Mouse (Mus musculus) forebrain, embryonic 14.5 days (tissue): ENCODE data around the gene Trub1. TPM values are rescaled to one million over a fixed set of nuclear protein-coding genes. Genes with fewer than 3 reads are reported as not detected.
A peak's percentile ranks its signal among the peaks of the same experiment; 100 is the strongest.

Source experiments
- ATAC-seq: fragments of 200-750 bp; cut with Nextera tagmentation; 2 replicates; pipeline ENCODE4 v1.8.0; 2017; ENCODE audit warnings: mild to moderate bottlenecking, moderate library complexity
- DNase-seq: peaks from one replicate; pipeline ENCODE4 v3.0.0-alpha.2; 2015; ENCODE audit warnings: low spot score
- H3K27ac ChIP-seq: fragments of 300-500 bp; sonication (generic); 2 replicates; pipeline ENCODE4 v1.5.1; 2014; ENCODE audit warnings: low read depth, mild to moderate bottlenecking, control low read depth, low read length, moderate library complexity
- H3K27me3 ChIP-seq: fragments of 300-500 bp; sonication (generic); replicated peaks from 2 replicates; pipeline ENCODE4 v1.6.1; 2014; ENCODE audit warnings: low read length, control low read depth, mixed read lengths; ENCODE audit not compliant: control insufficient read depth, insufficient read depth
- H3K36me3 ChIP-seq: fragments of 300-500 bp; sonication (generic); 2 replicates; pipeline ENCODE4 v1.6.1; 2014; ENCODE audit warnings: low read length, control low read depth; ENCODE audit not compliant: control insufficient read depth, insufficient read depth
- H3K4me1 ChIP-seq: fragments of 300-500 bp; sonication (generic); 2 replicates; pipeline ENCODE4 v1.6.1; 2014; ENCODE audit warnings: antibody characterized with exemption, low read length, control low read depth; ENCODE audit not compliant: control insufficient read depth, insufficient read depth
- H3K4me2 ChIP-seq: fragments of 300-500 bp; sonication (generic); 2 replicates; pipeline ENCODE4 v1.6.1; 2014; ENCODE audit warnings: mild to moderate bottlenecking, control low read depth, low read length
- H3K4me3 ChIP-seq: fragments of 300-500 bp; sonication (generic); 2 replicates; pipeline ENCODE4 v1.5.1; 2014; ENCODE audit warnings: low read depth, low read length, control low read depth
- H3K9ac ChIP-seq: fragments of 300-500 bp; sonication (generic); 2 replicates; pipeline ENCODE4 v1.6.1; 2014; ENCODE audit warnings: mild to moderate bottlenecking, low read length, control low read depth, moderate library complexity
- H3K9me3 ChIP-seq: fragments of 300-500 bp; sonication (generic); replicated peaks from 2 replicates; pipeline ENCODE4 v1.6.1; 2016; ENCODE audit warnings: low read length, control low read depth, mixed read lengths; ENCODE audit not compliant: control insufficient read depth
- WGBS: fragments of 180-500 bp; shearing (Covaris S2); extraction: QIAGEN DNeasy Blood & Tissue Kit; methylation state at CpG from one replicate; pipeline ENCODE4 v1.1.7; 2014; 5-methylcytosine and 5-hydroxymethylcytosine counted together
- polyA plus RNA-seq: library from polyadenylated mRNA; unstranded; fragments of >200 nt; fragmentation: Nextera tagmentation; extraction: Ambion mirVana; gene quantifications from 2 replicates; pipeline ENCODE4 v1.2.1, GENCODE M21; 2014

Trub1 gene
- polyA plus RNA-seq, 1 experiment from 2014 or later = 14.9 TPM

GRCm38 (mm10) chr19:57455286-57455960 is 2.7 kb downstream of the Trub1 start:
- Histone ChIP-seq H3K4me3 (no peak overlapping the region), H3K4me2 (no peak overlapping the region), H3K9ac (no peak overlapping the region), H3K36me3 (0 out of 2 replicates have a peak, but pooled peaks cover 7% of the 10 kb centered on the region), H3K27ac (no peak overlapping the region), H3K9me3 (no peaks in the 10 kb centered on the region), H3K27me3 (no peaks in the 10 kb centered on the region), H3K4me1 (peaks cover 11% of the 10 kb centered on the region; the same call in 1 of the 2 replicates)
- 95% methylated on average over 25 of the region's 25 CpGs for WGBS
- no peak for ATAC-seq
- no peak for DNase-seq

- Histone ChIP-seq H3K4me1 (peaks cover 6% of the 10 kb centered on the region; the same call in 1 of the 2 replicates), H3K4me3 (no peak overlapping the region), H3K27me3 (no peaks in the 10 kb centered on the region), H3K9me3 (no peaks in the 10 kb centered on the region), H3K9ac (no peak overlapping the region), H3K36me3 (0 out of 2 replicates have a peak, but pooled peaks cover 7% of the 10 kb centered on the region), H3K27ac (no peak overlapping the region), H3K4me2 (no peak overlapping the region)
- peak; percentile 46 for DNase-seq
- WGBS = 71% methylated on average over 2 of the region's 2 CpGs
- ATAC-seq = no peak
Measured at GRCm38 (mm10) chr19:57457075-57457474, 4.4 kb downstream of the Trub1 start.

- no peak overlapping the region for H3K4me2 ChIP-seq
- H3K9ac ChIP-seq = no peak overlapping the region
- no peak overlapping the region for H3K27ac ChIP-seq
- ATAC-seq = no peak
- 16% methylated on average over 8 of the region's 8 CpGs for WGBS
- H3K4me3 ChIP-seq = no peak overlapping the region
- H3K9me3 ChIP-seq = no peaks in the 10 kb centered on the region
- no peaks in the 10 kb centered on the region for H3K27me3 ChIP-seq
- peak; percentile 38 for DNase-seq
- H3K36me3 ChIP-seq = 0 out of 2 replicates have a peak, but pooled peaks cover 4% of the 10 kb centered on the region
- no peaks in the 10 kb centered on the region for H3K4me1 ChIP-seq
Measured at GRCm38 (mm10) chr19:57463741-57464140, 11.0 kb downstream of the Trub1 start.

GRCm38 (mm10) chr19:57465742-57466141 is 13.0 kb downstream of the Trub1 start:
- no peak overlapping the region for H3K4me3 ChIP-seq
- DNase-seq = no peak
- H3K9ac ChIP-seq = no peak overlapping the region
- no peaks in the 10 kb centered on the region for H3K36me3 ChIP-seq
- no peaks in the 10 kb centered on the region for H3K9me3 ChIP-seq
- ATAC-seq = no peak
- H3K27ac ChIP-seq = no peak overlapping the region
- WGBS = 95% methylated on average over 7 of the region's 7 CpGs
- no peaks in the 10 kb centered on the region for H3K27me3 ChIP-seq
- no peak overlapping the region for H3K4me2 ChIP-seq
- H3K4me1 ChIP-seq = no peaks in the 10 kb centered on the region

- no peak overlapping the region for H3K27ac ChIP-seq
- no peak overlapping the region for H3K9ac ChIP-seq
- ATAC-seq (no peak), DNase-seq (no peak)
- no peaks in the 10 kb centered on the region for H3K36me3 ChIP-seq
- WGBS = 91% methylated on average over 12 of the region's 12 CpGs
- no peaks in the 10 kb centered on the region; the same call in 1 of the 2 replicates for H3K4me1 ChIP-seq
- H3K9me3 ChIP-seq = no peaks in the 10 kb centered on the region
- no peak overlapping the region for H3K4me3 ChIP-seq
- H3K27me3 ChIP-seq = no peaks in the 10 kb centered on the region
- no peak overlapping the region for H3K4me2 ChIP-seq
Measured at GRCm38 (mm10) chr19:57471033-57471432, 18.3 kb downstream of the Trub1 start.

GRCm38 (mm10) chr19:57472169-57472568 is 19.5 kb downstream of the Trub1 start:
- Histone ChIP-seq H3K4me3 (no peak overlapping the region), H3K4me2 (no peak overlapping the region), H3K27ac (no peak overlapping the region; the same call in 1 of the 2 replicates), H3K36me3 (no peaks in the 10 kb centered on the region), H3K27me3 (no peaks in the 10 kb centered on the region), H3K9me3 (no peaks in the 10 kb centered on the region), H3K4me1 (no peaks in the 10 kb centered on the region; the same call in 1 of the 2 replicates), H3K9ac (no peak overlapping the region)
- DNase-seq (peak; percentile 55), ATAC-seq (no peak)
- 49% methylated on average over 15 of the region's 15 CpGs for WGBS

- Histone ChIP-seq H3K4me3 (no peak overlapping the region), H3K9me3 (no peaks in the 10 kb centered on the region), H3K4me1 (no peaks in the 10 kb centered on the region; the same call in 1 of the 2 replicates), H3K4me2 (no peak overlapping the region), H3K27ac (peak overlapping the region; percentile 41; the same call in 1 of the 2 replicates), H3K27me3 (no peaks in the 10 kb centered on the region), H3K9ac (no peak overlapping the region), H3K36me3 (no peaks in the 10 kb centered on the region)
- no peak for ATAC-seq
- WGBS = 51% methylated on average over 16 of the region's 16 CpGs
- DNase-seq = peak; percentile 58
Measured at GRCm38 (mm10) chr19:57473301-57473700, 20.6 kb downstream of the Trub1 start.

GRCm38 (mm10) chr19:57475298-57475697 is 22.6 kb downstream of the Trub1 start:
- ATAC-seq (no peak), DNase-seq (no peak)
- H3K4me1 ChIP-seq = no peaks in the 10 kb centered on the region; the same call in 1 of the 2 replicates
- no peaks in the 10 kb centered on the region for H3K27me3 ChIP-seq
- H3K4me3 ChIP-seq = no peak overlapping the region
- no peak overlapping the region for H3K27ac ChIP-seq
- no peaks in the 10 kb centered on the region for H3K9me3 ChIP-seq
- H3K4me2 ChIP-seq = no peak overlapping the region
- no peaks in the 10 kb centered on the region for H3K36me3 ChIP-seq
- WGBS = 78% methylated on average over 4 of the region's 4 CpGs
- no peak overlapping the region for H3K9ac ChIP-seq

GRCm38 (mm10) chr19:57477310-57477709 is 24.6 kb downstream of the Trub1 start:
- Histone ChIP-seq H3K4me2 (no peak overlapping the region), H3K4me1 (no peaks in the 10 kb centered on the region; the same call in 1 of the 2 replicates), H3K27me3 (no peaks in the 10 kb centered on the region), H3K4me3 (no peak overlapping the region), H3K9me3 (no peaks in the 10 kb centered on the region), H3K27ac (no peak overlapping the region), H3K36me3 (no peaks in the 10 kb centered on the region), H3K9ac (no peak overlapping the region)
- WGBS = 76% methylated on average over 8 of the region's 8 CpGs
- no peak for DNase-seq
- no peak for ATAC-seq
